Mouse (Mus musculus): ENCODE data around the gene Il17rd. TPM values are rescaled to one million over a fixed set of nuclear protein-coding genes. Genes with fewer than 3 reads are reported as not detected.

Il17rd gene
- polyA plus RNA-seq, 1 experiment: 1.4 TPM

GRCm38 (mm10) chr14:27039281-27040248, 824 bp downstream of the Il17rd start:
- TF ChIP-seq POLR2A (IDR thresholded peaks at IDR 0.05; ENCODE audit: borderline replicate concordance, control insufficient read depth, low read depth, low read length) (no peak; the same call in 1 of the 2 replicates), CTCF (IDR thresholded peaks at IDR 0.05; ENCODE audit: control insufficient read depth, insufficient read depth, low read length) (no peak)
- H3K4me3 ChIP-seq (replicated peaks; ENCODE audit: control insufficient read depth, low read depth, low read length): no peak overlapping the region
- H3K27ac ChIP-seq (ENCODE audit: control insufficient read depth, insufficient read depth, low read depth, low read length, poor library complexity): no peak overlapping the region; the same call in 1 of the 2 replicates
- H3K4me1 ChIP-seq (ENCODE audit: control insufficient read depth, insufficient read depth, low read length): peaks cover 1% of the 10 kb centered on the region; the same call in 1 of the 2 replicates
- 2% methylated on average over 59 of the region's 59 CpGs for WGBS

DNA sequence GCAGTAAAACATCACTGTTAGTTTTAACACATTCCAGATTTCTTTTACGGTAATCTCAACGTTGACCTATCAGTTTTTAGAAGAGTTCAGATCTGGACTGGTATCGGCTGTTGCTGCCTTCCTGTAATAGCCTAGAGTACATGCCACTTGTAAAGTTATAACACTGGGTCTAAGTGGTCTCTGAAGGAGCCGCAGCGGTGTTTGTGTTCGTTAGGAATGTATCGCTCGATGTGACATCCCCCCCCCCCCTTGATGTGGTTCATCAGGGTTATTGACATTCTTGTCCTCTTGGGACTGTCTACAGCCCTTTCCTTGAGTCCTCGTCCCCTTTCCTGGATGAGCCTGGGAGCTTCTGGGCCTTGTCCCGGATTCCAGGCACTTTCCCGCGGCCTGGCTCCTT, 1.7 kb downstream of the Il17rd start:
- TF ChIP-seq CTCF (IDR thresholded peaks at IDR 0.05; ENCODE audit: control insufficient read depth, insufficient read depth, low read length) (no peak), POLR2A (IDR thresholded peaks at IDR 0.05; ENCODE audit: borderline replicate concordance, control insufficient read depth, low read depth, low read length) (no peak)
- WGBS: 38% methylated on average over 12 of the region's 12 CpGs
- Histone ChIP-seq H3K27ac (ENCODE audit: control insufficient read depth, insufficient read depth, low read depth, low read length, poor library complexity) (no peak overlapping the region), H3K4me3 (replicated peaks; ENCODE audit: control insufficient read depth, low read depth, low read length) (no peak overlapping the region), H3K4me1 (ENCODE audit: control insufficient read depth, insufficient read depth, low read length) (peaks cover 1% of the 10 kb centered on the region; the same call in 1 of the 2 replicates)

- WGBS: 32% methylated on average over 8 of the region's 8 CpGs
- H3K4me3 ChIP-seq (replicated peaks; ENCODE audit: control insufficient read depth, low read depth, low read length): no peak overlapping the region
- no peak overlapping the region for H3K27ac ChIP-seq (ENCODE audit: control insufficient read depth, insufficient read depth, low read depth, low read length, poor library complexity)
- H3K4me1 ChIP-seq (ENCODE audit: control insufficient read depth, insufficient read depth, low read length): peaks cover 1% of the 10 kb centered on the region; the same call in 1 of the 2 replicates
- TF ChIP-seq POLR2A (IDR thresholded peaks at IDR 0.05; ENCODE audit: borderline replicate concordance, control insufficient read depth, low read depth, low read length): no peak
- no peak for TF ChIP-seq CTCF (IDR thresholded peaks at IDR 0.05; ENCODE audit: control insufficient read depth, insufficient read depth, low read length)
Measured at GRCm38 (mm10) chr14:27042280-27042983, 3.7 kb downstream of the Il17rd start.

GRCm38 (mm10) chr14:27043416-27043815, 4.7 kb downstream of the Il17rd start:
- Histone ChIP-seq H3K27ac (ENCODE audit: control insufficient read depth, insufficient read depth, low read depth, low read length, poor library complexity) (no peak overlapping the region), H3K4me3 (replicated peaks; ENCODE audit: control insufficient read depth, low read depth, low read length) (no peak overlapping the region), H3K4me1 (ENCODE audit: control insufficient read depth, insufficient read depth, low read length) (peaks cover 1% of the 10 kb centered on the region; the same call in 1 of the 2 replicates)
- 67% methylated on average over 5 of the region's 5 CpGs for WGBS
- no peak for TF ChIP-seq POLR2A (IDR thresholded peaks at IDR 0.05; ENCODE audit: borderline replicate concordance, control insufficient read depth, low read depth, low read length)
- no peak for TF ChIP-seq CTCF (IDR thresholded peaks at IDR 0.05; ENCODE audit: control insufficient read depth, insufficient read depth, low read length)

DNA sequence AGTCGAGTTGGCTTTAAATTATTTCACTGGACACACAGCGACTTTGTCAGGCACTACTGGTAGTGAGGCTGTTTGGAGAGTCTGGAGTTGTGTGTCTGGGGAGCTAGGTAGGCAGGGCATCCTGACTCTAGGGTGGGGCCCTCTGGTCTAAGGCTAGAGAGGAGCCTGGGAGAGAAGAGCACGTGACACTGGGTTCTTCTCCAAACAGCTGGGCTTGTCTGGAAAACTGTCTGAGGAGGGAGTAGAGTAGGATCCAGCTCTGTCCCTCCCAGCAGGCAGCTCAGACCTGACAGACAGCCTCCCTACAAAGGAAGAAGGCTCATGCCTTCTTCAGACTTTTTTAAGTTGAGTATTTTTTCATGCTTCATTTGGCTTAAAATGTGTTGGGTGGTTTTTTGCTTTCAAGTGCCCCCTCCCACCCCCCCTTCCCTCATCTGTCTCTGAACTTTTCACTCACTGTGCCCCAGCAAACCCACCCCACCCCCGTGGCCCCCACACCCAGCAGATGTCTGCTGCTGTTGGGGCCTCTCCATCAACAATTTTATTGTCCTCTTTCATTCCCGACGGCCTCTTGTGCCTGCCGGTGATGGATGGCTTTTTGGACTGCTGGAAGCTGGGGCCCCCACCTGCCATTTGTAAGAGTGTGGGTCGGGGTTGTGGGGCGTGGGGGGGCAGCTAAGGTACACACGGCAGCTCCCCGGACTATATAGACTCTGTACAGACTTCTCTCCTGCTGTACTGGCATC, 5.7 kb downstream of the Il17rd start:
- Histone ChIP-seq H3K4me3 (replicated peaks; ENCODE audit: control insufficient read depth, low read depth, low read length) (no peak overlapping the region), H3K4me1 (ENCODE audit: control insufficient read depth, insufficient read depth, low read length) (peaks cover 1% of the 10 kb centered on the region; the same call in 1 of the 2 replicates), H3K27ac (ENCODE audit: control insufficient read depth, insufficient read depth, low read depth, low read length, poor library complexity) (no peak overlapping the region)
- TF ChIP-seq CTCF (IDR thresholded peaks at IDR 0.05; ENCODE audit: control insufficient read depth, insufficient read depth, low read length) (no peak), POLR2A (IDR thresholded peaks at IDR 0.05; ENCODE audit: borderline replicate concordance, control insufficient read depth, low read depth, low read length) (no peak)
- WGBS: 6% methylated on average over 11 of the region's 11 CpGs

- TF ChIP-seq POLR2A (IDR thresholded peaks at IDR 0.05; ENCODE audit: borderline replicate concordance, control insufficient read depth, low read depth, low read length) (no peak), CTCF (IDR thresholded peaks at IDR 0.05; ENCODE audit: control insufficient read depth, insufficient read depth, low read length) (no peak)
- Histone ChIP-seq H3K4me1 (ENCODE audit: control insufficient read depth, insufficient read depth, low read length) (peaks cover 1% of the 10 kb centered on the region; the same call in 1 of the 2 replicates), H3K4me3 (replicated peaks; ENCODE audit: control insufficient read depth, low read depth, low read length) (no peak overlapping the region), H3K27ac (ENCODE audit: control insufficient read depth, insufficient read depth, low read depth, low read length, poor library complexity) (no peak overlapping the region)
- 1% methylated on average over 2 of the region's 2 CpGs for WGBS
Measured at GRCm38 (mm10) chr14:27044967-27045361, 6.2 kb downstream of the Il17rd start.

DNA sequence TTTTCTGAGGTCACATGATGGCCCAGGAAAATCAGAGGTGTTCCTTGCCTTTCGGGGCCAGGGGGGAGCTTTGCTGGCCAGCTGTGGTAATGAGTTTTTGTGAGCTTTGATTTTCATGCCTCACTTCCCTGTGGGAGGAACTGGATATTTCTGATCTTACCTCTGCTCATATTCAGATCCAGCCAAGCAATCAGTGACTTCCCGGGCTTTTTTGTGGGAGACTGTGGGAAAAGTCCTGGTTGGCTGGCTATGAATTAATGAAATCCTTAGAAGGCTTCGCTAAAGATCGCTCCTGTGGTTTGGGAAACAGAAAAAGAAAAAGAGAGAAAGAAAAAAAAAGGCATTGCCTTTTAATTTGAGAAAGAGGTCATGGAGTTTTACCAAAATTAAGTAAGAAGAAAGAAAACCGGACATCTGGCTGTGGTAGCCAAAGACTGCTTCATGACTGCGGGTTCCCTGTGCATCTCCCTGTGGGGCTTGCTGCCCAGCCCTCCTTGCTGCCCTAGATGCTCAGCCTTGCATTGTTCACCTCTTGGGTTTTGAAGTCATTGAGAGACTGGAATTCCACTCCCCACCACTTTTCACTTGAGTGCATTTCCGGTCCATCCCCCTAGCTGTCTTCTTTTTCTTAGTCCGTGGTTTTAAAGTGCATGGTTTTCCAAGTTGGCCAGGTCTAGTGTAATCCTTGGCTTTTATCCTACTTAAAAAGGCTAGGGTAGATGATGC, 9.7 kb downstream of the Il17rd start:
- TF ChIP-seq CTCF (IDR thresholded peaks at IDR 0.05; ENCODE audit: control insufficient read depth, insufficient read depth, low read length): no peak
- TF ChIP-seq POLR2A (IDR thresholded peaks at IDR 0.05; ENCODE audit: borderline replicate concordance, control insufficient read depth, low read depth, low read length): no peak
- Histone ChIP-seq H3K27ac (ENCODE audit: control insufficient read depth, insufficient read depth, low read depth, low read length, poor library complexity) (no peak overlapping the region), H3K4me3 (replicated peaks; ENCODE audit: control insufficient read depth, low read depth, low read length) (no peak overlapping the region), H3K4me1 (ENCODE audit: control insufficient read depth, insufficient read depth, low read length) (no peaks in the 10 kb centered on the region; the same call in 1 of the 2 replicates)
- 81% methylated on average over 8 of the region's 8 CpGs for WGBS

All from bone marrow, adult 2 months (tissue).